Mouse (Mus musculus): ENCODE measurements at regions not wholly inside any gene's neighbourhood (a gene's known extent, or its start where the extent isn't known, plus 50 kb on each side); places are given as distances from the start of the nearest gene placed in this dataset.

DNA sequence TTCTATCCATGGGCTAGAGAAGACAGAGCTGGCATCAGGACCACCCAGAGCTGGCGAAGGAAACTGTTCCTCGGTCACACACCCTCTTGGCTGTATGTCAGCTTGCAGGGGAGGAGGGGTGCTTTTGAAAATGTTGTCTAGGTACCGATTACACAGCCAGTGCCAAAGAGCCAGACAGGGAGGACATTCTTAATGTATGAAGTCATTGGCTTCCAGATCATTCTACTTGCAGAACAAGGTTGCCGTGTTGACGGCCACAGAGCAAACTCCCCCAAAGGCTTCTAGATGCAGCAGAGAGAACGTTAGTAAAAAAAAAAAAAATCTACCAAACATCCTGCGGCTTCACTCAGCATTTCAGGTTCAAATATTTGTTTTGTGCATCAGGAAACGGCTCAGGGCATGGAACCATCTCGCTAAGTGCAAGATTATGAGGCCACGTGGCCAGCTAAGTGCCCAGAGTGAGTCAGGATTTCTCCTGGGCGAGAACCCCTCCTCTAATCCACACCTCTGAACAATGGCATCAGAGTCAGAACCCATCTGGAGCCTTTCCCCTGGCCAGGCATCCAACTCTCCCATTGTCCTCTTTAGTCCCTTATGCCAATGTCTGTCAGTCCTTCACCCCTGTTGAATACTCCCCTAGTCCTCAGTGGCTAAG, 80.1 kb upstream of the Ubl3 start:
- CTCF ChIA-PET: interaction anchor here in 2 of 4 experiments (0.6 to 0.7 kb wide), 2 partner anchors 183 to 1667 kb away, joined by 3 to 4 read pairs; no protein-coding TSS in a partner anchor
- POLR2A ChIA-PET: interaction anchor here in 2 of 4 experiments (1.3 to 1.5 kb wide), 2 partner anchors 15 to 19 kb away, joined by 3 read pairs; no protein-coding TSS in a partner anchor

DNA sequence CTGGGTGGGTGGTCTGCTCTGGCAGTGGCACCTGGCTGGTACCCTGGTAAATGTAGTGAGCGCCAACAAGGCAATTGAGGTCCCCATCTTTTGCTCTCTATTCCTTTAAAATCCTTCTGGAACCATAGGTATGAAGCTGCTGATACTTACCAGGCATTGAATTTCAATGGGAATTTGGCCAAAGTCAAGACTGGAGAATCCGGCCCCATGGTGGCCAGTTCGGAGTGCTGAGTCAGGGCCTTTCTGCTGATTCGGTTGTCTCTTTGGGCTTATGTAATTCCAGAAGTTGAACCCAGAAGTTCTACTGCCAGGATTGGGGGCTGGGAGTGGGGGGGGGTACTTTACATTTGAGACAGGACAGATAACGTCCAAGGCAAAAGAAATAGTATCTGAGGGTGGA, 79.0 kb upstream of the Ubl3 start:
- ChIA-PET CTCF (interaction anchor here in 1 of 4 experiments (0.6 kb wide), 1 partner anchor 182 kb away, joined by 3 read pairs; no protein-coding TSS in a partner anchor), POLR2A (no interaction called here)

DNA sequence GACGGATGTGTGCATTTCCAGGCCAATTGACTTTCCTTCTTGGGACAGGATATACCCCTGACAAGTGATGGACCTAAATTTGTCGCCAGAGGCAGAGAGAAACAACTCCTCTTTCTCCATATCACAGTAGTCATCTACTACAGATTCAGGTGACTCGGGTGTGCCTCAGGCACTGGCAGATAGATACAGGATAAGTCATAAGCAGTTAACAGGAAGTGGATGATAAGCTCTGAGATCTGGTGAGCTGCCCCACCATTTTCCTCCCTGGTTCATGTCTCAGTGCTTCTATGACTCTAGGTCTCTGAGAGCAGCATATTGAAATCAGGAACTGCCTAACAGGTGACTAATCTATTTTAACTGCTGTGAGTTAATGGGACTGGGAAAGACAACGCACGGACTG, 73.4 kb upstream of the Ubl3 start:
- POLR2A ChIA-PET: no interaction called here
- CTCF ChIA-PET: no interaction called here

DNA sequence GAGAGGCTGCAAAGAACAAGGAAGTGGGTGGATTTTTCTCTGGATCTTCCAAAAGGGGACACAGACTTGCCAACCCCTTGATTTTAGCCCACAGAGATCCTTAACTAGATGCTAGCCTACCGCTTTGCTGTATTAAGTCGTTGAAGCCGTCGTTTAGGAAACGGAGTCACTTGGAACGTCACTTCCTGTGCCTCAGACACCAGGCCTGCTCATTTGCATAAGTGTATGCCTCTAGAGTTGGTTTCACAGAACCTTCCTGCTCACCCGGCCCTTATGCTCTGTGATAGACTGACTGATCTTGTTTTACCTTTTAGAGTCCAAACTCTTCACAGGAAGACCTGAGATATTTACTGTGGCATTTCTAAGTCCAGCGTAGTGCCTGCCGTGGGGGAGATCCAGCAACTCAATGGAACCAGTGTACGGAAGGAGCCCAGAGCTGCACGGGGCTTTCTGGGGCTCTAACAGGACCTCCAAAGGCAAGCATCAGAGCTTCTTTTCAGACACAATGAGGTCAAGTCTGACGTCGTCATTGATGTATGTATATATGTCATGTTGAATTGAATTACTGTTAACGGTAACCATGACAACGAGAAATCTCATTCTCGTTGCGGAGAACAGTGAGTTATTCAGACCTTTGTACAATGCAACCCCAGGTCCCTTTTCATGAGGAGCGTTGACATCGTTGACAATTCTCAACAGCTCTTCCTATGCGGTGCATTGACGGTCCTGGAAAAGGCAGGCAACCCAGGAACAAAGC, 72.2 kb upstream of the Ubl3 start:
- POLR2A ChIA-PET: interaction anchor here in 1 of 4 experiments (0.7 kb wide), 1 partner anchor 17 kb away, joined by 3 read pairs; no protein-coding TSS in a partner anchor

DNA sequence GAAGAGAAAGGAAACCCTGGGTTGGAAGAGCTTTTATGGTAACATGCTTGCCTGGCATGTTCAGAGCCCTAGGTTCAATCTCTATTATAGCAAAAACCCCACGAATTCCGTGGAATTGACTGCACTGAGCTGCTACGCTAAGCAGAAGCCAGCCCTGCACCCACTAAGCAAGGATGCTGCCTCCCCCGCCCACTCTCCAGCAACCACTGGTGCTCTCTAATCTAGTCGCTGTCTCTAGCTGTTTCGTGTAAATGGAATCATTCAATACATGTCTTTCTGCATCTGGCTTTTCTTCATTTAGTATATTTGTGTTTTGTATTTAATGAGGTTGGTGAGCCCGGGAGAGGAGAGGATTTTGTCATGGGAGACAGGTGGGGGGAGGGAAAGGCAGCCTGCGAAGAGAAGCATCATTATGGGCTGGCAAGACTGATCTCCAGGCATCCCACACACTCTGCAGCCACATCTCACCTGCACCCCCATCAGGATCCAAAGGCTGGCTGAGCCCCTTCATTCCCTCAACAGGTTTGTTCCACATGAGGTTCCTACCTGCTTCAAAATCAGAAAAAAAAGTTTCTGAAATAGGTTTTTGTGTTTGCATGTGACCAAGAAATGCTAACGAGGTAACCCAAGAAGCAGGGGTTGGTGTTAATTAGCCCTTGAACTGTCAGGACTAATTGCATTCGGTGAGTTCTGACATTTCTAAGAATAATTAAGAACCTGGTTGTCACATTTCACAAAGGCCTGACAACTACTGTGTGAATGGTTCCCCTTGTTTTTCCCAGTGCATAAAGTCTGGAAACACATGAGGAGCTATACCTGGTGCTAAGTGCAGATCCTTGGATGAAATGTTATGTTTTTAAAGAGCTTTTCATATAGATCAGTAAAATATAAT, 68.6 kb upstream of the Ubl3 start:
- ChIA-PET POLR2A (interaction anchor here in 1 of 4 experiments (0.6 to 0.9 kb wide), 2 partner anchors 13 to 79 kb away, joined by 3 to 4 read pairs; no protein-coding TSS in a partner anchor), CTCF (interaction anchor here in 1 of 4 experiments (0.6 kb wide), 1 partner anchor 18 kb away, joined by 3 read pairs; no protein-coding TSS in a partner anchor)

More for the DNA sequence above, 72.2 kb upstream of the Ubl3 start:
- CTCF ChIA-PET: no interaction called here

DNA sequence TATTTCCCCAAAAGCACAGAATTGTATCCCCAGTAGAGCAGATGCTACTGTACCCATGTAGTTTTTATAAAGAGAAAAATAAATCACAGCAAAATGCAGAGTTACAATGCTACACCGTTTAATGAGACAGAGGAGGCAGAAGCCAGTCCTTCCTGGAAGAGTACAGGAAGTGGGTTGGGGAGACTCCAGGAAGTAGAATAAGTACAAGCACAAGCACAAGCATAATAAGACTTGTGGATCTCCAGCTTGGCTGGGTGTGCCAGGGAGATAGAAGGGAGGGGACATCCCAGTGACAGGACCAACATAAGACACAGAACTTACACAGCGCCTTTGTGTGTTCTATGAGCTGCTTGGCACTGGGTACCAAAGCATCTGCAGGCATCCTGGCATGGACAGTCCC, 67.3 kb upstream of the Ubl3 start:
- POLR2A ChIA-PET: no interaction called here
- CTCF ChIA-PET: no interaction called here

DNA sequence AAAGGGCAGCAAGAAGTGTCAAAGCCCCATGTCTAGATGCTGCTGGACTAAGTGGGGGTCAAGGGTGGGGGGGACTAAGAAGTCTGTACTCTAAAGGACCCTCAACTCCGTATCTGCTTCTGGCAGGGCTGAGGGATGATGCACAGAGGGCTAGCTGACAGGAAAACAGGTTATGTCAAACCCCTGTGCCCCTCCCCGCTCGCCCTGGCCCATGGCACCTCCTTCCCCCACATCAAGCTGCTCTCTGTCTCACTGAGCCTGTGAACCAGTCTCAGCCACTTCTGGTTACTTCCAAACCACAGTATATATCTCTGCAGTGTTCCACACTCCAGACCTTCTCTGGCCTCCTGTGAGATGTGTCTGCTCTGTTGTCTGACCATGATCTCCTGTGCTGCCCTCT, 63.8 kb upstream of the Ubl3 start:
- CTCF ChIA-PET: no interaction called here

DNA sequence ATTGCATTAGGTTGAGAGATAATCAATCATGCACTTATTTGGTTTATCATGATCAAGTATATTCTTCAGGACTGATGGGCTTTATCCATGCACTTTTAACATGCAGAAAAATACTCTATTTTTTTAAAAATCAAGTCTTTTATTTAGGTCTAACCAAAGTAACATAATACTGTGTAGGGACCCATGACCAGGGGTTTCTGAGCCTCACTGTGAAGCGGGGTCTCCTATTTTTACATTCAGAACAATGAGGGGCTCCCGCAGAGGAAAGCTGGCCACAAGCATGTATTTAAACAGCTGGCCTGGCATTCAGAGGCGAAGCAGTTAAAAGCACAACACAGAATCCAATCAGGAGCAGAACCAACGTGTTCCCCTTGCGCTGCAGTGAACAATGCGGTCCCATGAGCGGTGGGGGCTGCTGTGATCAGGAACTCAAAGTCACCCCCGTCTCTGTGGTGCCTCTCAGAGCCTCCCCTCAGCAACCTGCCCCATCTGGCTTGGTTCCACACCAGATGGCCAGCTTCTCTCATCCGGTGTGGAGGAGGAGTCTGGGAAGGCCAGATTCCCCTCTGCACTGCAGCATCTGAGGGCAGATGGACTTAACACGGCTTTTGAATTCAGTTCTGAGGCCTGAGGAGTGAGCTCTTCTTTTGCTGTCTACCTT, 63.2 kb upstream of the Ubl3 start:
- ChIA-PET POLR2A (interaction anchor here in 3 of 4 experiments (0.6 to 1.1 kb wide), 5 partner anchors 18 to 1077 kb away, joined by 3 to 5 read pairs (median 3); no protein-coding TSS in a partner anchor), CTCF (no interaction called here)

More for the DNA sequence above, 63.8 kb upstream of the Ubl3 start:
- POLR2A ChIA-PET: interaction anchor here in 1 of 4 experiments (0.7 to 1.1 kb wide), 3 partner anchors 17 to 134 kb away, joined by 3 to 5 read pairs (median 3); no protein-coding TSS in a partner anchor

DNA sequence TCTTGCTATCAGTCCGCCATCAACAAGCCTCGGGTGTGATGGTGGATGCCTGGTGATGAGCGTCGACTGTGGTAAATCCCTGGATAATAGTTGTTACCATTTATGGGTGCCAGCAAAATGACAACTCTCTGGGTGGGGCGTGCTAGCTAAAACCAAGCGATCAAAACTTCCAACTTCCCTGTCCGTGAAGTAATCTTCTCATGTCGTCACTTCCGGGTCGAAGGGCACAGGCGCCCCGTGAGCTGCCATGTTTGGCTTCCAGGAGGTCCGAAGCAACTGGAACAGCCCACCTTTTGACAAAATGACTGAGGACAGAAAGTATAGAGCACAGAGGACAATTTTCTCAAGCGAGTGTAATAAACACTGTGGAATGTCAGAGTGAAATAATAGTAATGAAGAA, 62.5 kb upstream of the Ubl3 start:
- ChIA-PET CTCF (no interaction called here), POLR2A (interaction anchor here in 1 of 4 experiments (0.6 kb wide), 1 partner anchor 1078 kb away, joined by 3 read pairs; no protein-coding TSS in a partner anchor)

DNA sequence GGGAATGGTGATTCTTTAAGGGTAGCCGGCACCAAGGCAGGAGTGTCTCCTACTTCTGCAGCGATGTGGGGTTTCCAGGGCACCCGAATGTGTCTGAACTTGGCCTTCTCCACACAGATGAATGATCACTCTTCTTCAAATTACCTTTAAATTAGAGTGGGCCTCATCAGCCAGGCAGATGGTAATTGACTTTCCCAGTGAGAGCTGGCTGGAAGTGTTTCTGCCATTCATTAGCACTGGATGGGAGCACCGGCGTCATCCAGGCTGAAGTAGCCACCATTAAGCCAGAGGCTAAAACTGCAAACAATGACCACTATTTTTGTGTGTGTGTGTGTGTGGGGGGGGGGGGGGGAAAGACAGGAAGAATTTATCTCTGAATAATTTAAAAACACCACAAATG, 58.7 kb upstream of the Ubl3 start:
- POLR2A ChIA-PET: no interaction called here
- CTCF ChIA-PET: interaction anchor here in 1 of 4 experiments (0.8 kb wide), 1 partner anchor 9 kb away, joined by 3 read pairs; no protein-coding TSS in a partner anchor

DNA sequence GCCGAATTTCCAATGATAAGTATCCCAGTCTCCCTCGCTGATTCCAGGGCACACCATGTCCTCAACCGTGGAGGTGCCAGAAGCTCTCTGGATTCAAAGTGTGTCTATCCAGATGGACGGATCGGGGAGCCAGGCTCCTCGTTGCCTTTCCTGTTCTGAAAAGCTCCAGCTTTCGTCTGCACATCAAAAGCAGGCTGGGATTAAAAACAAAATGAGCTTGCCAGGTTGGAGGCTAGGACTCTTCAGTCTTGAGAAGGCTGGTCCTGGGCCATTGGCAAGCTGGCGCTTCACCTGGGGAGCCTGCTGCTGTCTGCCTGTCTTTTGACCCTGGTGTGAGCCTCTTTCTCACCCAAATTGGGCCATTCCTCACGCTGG, 56.9 kb upstream of the Ubl3 start:
- CTCF ChIA-PET: interaction anchor here in 2 of 4 experiments (0.6 to 0.9 kb wide), 3 partner anchors 50 to 216 kb away, joined by 3 read pairs; no protein-coding TSS in a partner anchor
- POLR2A ChIA-PET: interaction anchor here in 2 of 4 experiments (0.7 to 1.3 kb wide), 5 partner anchors 9 to 223 kb away, joined by 3 read pairs; no protein-coding TSS in a partner anchor

DNA sequence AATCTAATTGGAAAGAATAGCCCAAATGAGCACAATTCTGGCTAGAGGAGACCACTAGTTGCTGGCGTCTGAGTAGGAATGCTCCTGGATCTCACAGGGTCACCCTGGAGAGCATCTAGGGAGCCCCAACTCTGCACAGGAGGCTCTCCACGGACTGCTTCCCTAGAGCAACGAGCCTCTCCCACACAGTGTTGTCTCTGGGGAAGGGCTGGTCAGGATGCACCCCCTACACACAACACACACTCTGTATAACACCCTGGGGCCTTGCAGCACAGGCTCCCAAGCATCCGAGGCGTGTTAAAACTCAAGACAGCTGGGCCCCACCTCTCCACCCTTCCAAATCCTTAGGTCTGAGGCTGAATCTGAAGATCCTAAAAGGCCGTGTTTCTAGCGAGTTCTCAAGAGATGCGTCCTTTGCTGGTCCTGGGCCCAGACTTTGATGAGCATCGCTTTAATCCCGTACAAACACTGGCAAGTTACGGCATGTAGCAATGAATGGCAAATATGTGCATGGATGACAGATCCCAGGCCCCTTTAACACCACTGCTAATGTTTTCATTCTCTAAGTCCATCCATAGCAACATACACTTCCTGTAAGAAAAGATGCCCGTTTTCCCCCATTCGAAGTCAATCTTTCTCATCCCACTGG, 56.4 kb upstream of the Ubl3 start:
- POLR2A ChIA-PET: interaction anchor here in 3 of 4 experiments (0.7 to 1.3 kb wide), 4 partner anchors 8 to 92 kb away, joined by 3 read pairs; no protein-coding TSS in a partner anchor
- CTCF ChIA-PET: interaction anchor here in 2 of 4 experiments (0.6 to 0.9 kb wide), 3 partner anchors 49 to 1079 kb away, joined by 3 read pairs; no protein-coding TSS in a partner anchor

DNA sequence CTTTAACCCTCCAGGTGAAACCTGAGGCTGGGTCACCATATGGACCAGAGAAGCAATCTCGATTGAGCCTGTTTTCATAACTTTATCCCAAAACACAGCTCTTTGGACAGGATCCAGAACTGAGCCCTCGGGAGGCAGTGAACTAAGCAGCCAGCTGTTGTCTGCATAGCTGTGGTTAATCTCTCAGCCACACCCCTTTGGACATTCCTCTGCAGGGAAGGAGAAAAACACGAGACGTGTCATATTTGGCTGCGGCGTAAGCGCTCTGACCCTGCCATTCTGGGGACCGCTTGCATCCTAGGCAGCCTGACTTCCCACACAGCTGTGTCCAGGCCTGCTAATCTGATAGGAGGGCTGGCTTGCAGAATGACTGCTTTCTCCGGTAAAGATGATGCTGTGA, 55.6 kb upstream of the Ubl3 start:
- ChIA-PET POLR2A (interaction anchor here in 2 of 4 experiments (0.7 to 1.2 kb wide), 4 partner anchors 17 to 259 kb away, joined by 3 to 5 read pairs (median 3); no protein-coding TSS in a partner anchor), CTCF (interaction anchor here in 2 of 4 experiments (0.6 kb wide), 2 partner anchors 130 to 1080 kb away, joined by 3 read pairs; no protein-coding TSS in a partner anchor)

DNA sequence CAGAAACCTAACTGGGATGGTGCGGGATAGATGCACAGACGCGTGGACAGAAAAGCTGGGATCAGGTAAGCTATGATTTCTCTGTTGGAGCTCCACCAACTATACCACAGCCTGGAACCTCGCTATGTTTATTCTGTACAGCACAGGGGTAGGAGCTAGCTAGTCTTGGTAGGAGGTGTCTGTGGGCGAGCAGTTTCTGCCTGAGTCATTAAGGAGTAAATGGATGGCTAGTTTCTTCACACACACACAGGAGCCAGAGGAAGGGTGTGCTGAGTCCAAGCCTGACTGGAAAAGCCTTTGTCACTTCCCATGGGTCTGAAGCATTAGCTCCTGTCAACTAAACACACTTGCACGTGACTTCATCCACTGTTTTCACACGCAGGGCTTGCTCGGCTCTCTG, 53.1 kb upstream of the Ubl3 start:
- ChIA-PET CTCF (interaction anchor here in 1 of 4 experiments (0.7 kb wide), 1 partner anchor 23 kb away, joined by 3 read pairs; no protein-coding TSS in a partner anchor), POLR2A (no interaction called here)

All from embryonic stem cell, embryonic (primary cell).